Mouse (Mus musculus) embryonic facial prominence, embryonic 15.5 days (tissue): ENCODE measurements around the gene Hat1. TPM values are rescaled to one million over a fixed set of nuclear protein-coding genes. Genes with fewer than 3 reads are reported as not detected.

Source experiments
- ATAC-seq: fragments of 200-750 bp; cut with Nextera tagmentation; 2 replicates; pipeline ENCODE4 v1.8.0; 2017; ENCODE audit warnings: low read depth, moderate TSS enrichment; ENCODE audit not compliant: insufficient number of reproducible peaks, low FRiP score, low TSS enrichment
- H3K27ac ChIP-seq: fragments of 300-500 bp; sonication (generic); replicated peaks from 2 replicates; pipeline ENCODE4 v1.5.1; 2015; ENCODE audit warnings: mild to moderate bottlenecking, inconsistent platforms
- H3K27me3 ChIP-seq: fragments of 300-500 bp; sonication (generic); 2 replicates; pipeline ENCODE4 v1.6.1; 2015; ENCODE audit warnings: inconsistent platforms
- H3K36me3 ChIP-seq: fragments of 300-500 bp; sonication (generic); 2 replicates; pipeline ENCODE4 v1.6.1; 2015; ENCODE audit warnings: mild to moderate bottlenecking, inconsistent platforms
- H3K4me1 ChIP-seq: fragments of 300-500 bp; sonication (generic); 2 replicates; pipeline ENCODE4 v1.6.1; 2015; ENCODE audit warnings: inconsistent platforms
- H3K4me2 ChIP-seq: fragments of 300-500 bp; sonication (generic); replicated peaks from 2 replicates; pipeline ENCODE4 v1.6.1; 2015; ENCODE audit warnings: mild to moderate bottlenecking, inconsistent platforms
- H3K4me3 ChIP-seq: fragments of 300-500 bp; sonication (generic); replicated peaks from 2 replicates; pipeline ENCODE4 v1.5.1; 2015; ENCODE audit warnings: mild to moderate bottlenecking, inconsistent platforms
- H3K9ac ChIP-seq: fragments of 300-500 bp; sonication (generic); 2 replicates; pipeline ENCODE4 v1.6.1; 2015; ENCODE audit warnings: inconsistent platforms
- H3K9me3 ChIP-seq: fragments of 300-500 bp; sonication (generic); replicated peaks from 2 replicates; pipeline ENCODE4 v1.6.1; 2016; ENCODE audit warnings: inconsistent platforms
- WGBS: fragments of 180-500 bp; shearing (Covaris S2); methylation state at CpG from one replicate; pipeline ENCODE4 v1.1.7; 2015; 5-methylcytosine and 5-hydroxymethylcytosine counted together
- polyA plus RNA-seq: library from polyadenylated mRNA; unstranded; fragments of >200 nt; fragmentation: Nextera tagmentation; extraction: Ambion mirVana; gene quantifications from 2 replicates; pipeline ENCODE4 v1.2.1, GENCODE M21; 2015

Hat1 gene
- polyA plus RNA-seq, 1 experiment from 2014 or later: 101 TPM

- Histone ChIP-seq H3K4me1 (no peaks in the 10 kb centered on the region), H3K36me3 (no peaks in the 10 kb centered on the region), H3K9ac (no peak overlapping the region), H3K4me3 (no peak overlapping the region), H3K27ac (no peak overlapping the region), H3K27me3 (no peaks in the 10 kb centered on the region), H3K9me3 (no peaks in the 10 kb centered on the region), H3K4me2 (no peak overlapping the region)
- ATAC-seq: no peak
- WGBS: 78% methylated on average over 4 of the region's 4 CpGs
Observed at GRCm38 (mm10) chr2:71381962-71382361, 6.8 kb upstream of the Hat1 start.

DNA sequence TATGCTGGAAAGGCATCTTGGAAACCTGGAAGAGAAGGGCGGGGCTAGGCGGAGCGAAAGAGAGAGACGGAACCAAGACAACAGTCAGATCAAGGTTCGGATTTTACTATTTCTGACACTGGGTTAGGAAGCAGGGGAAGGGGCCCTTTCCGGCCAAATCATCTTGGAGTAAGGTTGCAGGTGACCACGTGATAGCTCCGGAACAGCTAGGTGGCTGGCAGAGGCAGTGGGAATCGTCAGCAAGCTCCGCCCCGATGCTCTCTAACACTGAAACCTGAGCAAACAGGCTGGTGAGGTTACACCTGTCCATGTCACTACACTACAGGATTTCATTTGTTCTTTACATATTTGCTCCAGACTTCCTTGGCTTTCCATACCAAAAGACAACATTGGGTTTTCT is 4.9 kb upstream of the Hat1 start:
- peak overlapping the region; percentile 11; the same call in 1 of the 2 replicates for H3K4me3 ChIP-seq
- WGBS: 40% methylated on average over 11 of the region's 11 CpGs
- no peaks in the 10 kb centered on the region for H3K27me3 ChIP-seq
- no peak overlapping the region for H3K9ac ChIP-seq
- H3K4me2 ChIP-seq: peak overlapping the region; percentile 21; the same call in 1 of the 2 replicates
- no peaks in the 10 kb centered on the region for H3K4me1 ChIP-seq
- H3K9me3 ChIP-seq: no peaks in the 10 kb centered on the region
- H3K36me3 ChIP-seq: no peaks in the 10 kb centered on the region
- no peak for ATAC-seq
- no peak overlapping the region for H3K27ac ChIP-seq

DNA sequence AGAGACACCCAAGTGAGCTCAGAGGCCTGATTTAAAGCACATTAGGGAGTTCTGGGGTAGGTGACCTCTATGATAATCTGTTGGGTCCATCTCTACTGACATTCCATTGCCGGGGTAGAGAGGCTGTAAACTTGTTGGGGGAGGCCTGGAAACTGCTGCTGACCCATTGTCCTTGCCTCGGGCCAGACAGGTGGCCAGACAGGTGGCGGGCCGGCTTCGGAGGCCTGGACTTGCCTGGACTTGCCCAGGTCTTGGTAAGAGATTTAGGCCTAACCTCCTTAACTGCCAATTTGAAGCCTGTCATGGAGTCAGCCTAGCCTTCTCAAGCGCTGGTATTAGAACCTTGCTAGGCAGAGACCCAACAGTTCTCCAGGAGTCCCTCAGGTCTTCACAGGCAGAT is 992 bp upstream of the Hat1 start:
- no peaks in the 10 kb centered on the region for H3K27me3 ChIP-seq
- no peak overlapping the region for H3K9ac ChIP-seq
- no peaks in the 10 kb centered on the region for H3K9me3 ChIP-seq
- ATAC-seq: no peak
- peaks cover 13% of the 10 kb centered on the region; the same call in 1 of the 2 replicates for H3K36me3 ChIP-seq
- WGBS: 69% methylated on average over 6 of the region's 6 CpGs
- H3K4me1 ChIP-seq: peaks cover 9% of the 10 kb centered on the region
- H3K27ac ChIP-seq: no peak overlapping the region
- H3K4me2 ChIP-seq: no peak overlapping the region
- no peak overlapping the region for H3K4me3 ChIP-seq

- ATAC-seq: no peak
- peaks cover 15% of the 10 kb centered on the region; the same call in 1 of the 2 replicates for H3K36me3 ChIP-seq
- H3K9ac ChIP-seq: peak overlapping the region; percentile 84; the same call in 1 of the 2 replicates
- H3K4me2 ChIP-seq: peak overlapping the region; percentile 66
- 54% methylated on average over 9 of the region's 9 CpGs for WGBS
- peak overlapping the region; percentile 97 for H3K4me3 ChIP-seq
- peak overlapping the region; percentile 87 for H3K27ac ChIP-seq
- no peaks in the 10 kb centered on the region for H3K9me3 ChIP-seq
- no peaks in the 10 kb centered on the region for H3K27me3 ChIP-seq
- peaks cover 9% of the 10 kb centered on the region for H3K4me1 ChIP-seq
Observed at GRCm38 (mm10) chr2:71389864-71390263, 1.1 kb downstream of the Hat1 start.

DNA sequence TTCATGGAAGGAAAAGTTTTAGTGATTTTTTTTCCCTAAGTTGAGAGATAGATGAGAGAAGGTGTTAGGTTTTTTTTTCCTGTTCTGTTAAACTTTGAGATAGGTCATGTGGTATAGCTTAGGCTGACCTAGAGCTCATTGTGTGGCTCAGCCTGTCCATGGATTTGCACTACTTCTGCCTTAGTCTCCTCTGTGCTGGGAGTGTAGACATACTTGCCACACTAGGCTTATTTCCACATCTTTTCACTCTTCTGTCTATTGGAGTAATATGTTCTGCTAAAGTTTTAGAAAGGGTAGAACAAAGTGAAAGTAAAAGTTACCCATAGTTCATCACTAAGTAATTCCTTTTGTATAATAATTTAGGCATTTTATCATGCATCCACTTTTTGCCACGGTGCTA is 16.9 kb downstream of the Hat1 start:
- Histone ChIP-seq H3K9ac (no peak overlapping the region), H3K36me3 (peaks cover 22% of the 10 kb centered on the region; the same call in 1 of the 2 replicates), H3K27me3 (no peaks in the 10 kb centered on the region), H3K27ac (no peak overlapping the region), H3K4me3 (no peak overlapping the region), H3K4me1 (no peaks in the 10 kb centered on the region), H3K4me2 (no peak overlapping the region), H3K9me3 (no peaks in the 10 kb centered on the region)
- 83% methylated on average over 1 of the region's 1 CpGs for WGBS
- ATAC-seq: no peak

DNA sequence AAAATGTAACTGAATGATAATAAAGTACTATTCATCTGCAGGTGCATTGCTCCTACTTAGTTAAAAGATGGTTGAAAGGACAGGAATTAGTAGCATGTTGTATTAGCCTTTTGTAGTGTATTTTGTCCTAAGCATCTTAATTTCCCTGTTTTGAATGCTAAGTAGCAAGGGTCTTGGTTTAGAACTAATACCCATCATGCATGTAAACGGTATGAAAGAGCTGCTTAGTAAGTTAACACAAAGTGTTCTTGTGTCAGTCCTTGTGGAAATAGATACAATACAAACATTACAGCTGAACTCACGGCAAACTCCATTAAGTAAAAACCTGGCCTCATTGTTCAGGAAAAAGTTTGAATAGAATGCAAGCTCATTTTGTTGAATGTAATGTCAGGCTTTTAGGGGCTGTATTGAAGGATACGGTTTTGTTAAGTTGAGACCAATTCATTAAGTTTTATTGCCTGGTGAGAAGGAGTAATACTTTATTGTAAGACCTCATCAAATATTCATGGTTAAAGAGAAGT is 30.1 kb downstream of the Hat1 start:
- Histone ChIP-seq H3K4me3 (no peak overlapping the region), H3K9me3 (no peaks in the 10 kb centered on the region), H3K36me3 (peaks cover 31% of the 10 kb centered on the region), H3K27ac (no peak overlapping the region), H3K9ac (no peak overlapping the region), H3K27me3 (no peaks in the 10 kb centered on the region), H3K4me1 (no peaks in the 10 kb centered on the region), H3K4me2 (no peak overlapping the region)
- 83% methylated on average over 3 of the region's 3 CpGs for WGBS
- no peak for ATAC-seq

DNA sequence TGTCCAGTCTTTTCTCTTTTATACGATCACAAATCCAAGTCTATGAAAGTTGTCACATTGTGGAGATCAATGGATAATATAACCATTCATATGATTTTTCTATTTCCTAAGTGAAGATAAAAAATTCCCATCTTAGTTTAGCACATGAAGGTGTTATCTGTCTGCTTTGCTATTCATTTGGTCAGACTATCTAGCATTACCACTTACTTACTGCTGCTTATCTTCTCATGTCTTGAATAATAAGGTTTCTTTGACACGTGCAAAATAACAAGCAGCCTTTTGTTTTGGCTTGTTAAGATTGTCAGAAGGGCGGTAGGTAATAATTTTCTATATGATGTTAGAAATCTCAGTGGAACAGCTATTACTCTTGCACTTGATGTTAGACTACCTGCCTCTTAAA is 30.6 kb downstream of the Hat1 start:
- H3K9ac ChIP-seq: no peak overlapping the region
- no peaks in the 10 kb centered on the region for H3K9me3 ChIP-seq
- no peak overlapping the region for H3K4me3 ChIP-seq
- WGBS: 89% methylated on average over 3 of the region's 3 CpGs
- H3K27ac ChIP-seq: no peak overlapping the region
- no peaks in the 10 kb centered on the region for H3K4me1 ChIP-seq
- no peak for ATAC-seq
- H3K27me3 ChIP-seq: no peaks in the 10 kb centered on the region
- H3K4me2 ChIP-seq: no peak overlapping the region
- H3K36me3 ChIP-seq: peaks cover 25% of the 10 kb centered on the region

DNA sequence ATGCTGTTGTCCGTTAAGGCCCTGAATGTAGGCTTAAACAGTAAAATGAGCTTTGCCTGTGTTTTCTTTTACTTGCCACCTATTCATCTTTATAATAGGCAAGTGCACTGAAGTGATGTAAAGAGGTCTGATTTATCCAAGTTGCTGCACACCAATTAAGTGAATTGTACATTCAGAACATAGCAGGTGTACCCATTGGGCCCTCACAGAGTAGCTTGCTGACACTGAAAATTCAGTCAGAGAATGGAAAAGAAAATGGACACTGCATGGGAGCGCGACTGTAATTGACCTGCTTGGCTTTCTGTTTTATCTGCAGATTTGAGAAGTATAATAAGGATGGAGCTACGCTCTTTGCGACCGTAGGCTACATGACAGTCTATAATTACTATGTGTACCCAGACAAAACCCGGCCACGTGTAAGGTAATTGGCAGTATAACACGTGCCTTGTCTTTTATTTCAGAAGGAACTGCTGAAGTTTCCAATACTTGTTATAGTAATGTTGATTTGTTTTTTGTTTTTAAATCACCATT is 32.2 kb downstream of the Hat1 start:
- no peaks in the 10 kb centered on the region for H3K4me1 ChIP-seq
- H3K36me3 ChIP-seq: peaks cover 20% of the 10 kb centered on the region
- no peaks in the 10 kb centered on the region for H3K27me3 ChIP-seq
- H3K9me3 ChIP-seq: no peaks in the 10 kb centered on the region
- no peak overlapping the region for H3K4me3 ChIP-seq
- no peak for ATAC-seq
- H3K27ac ChIP-seq: no peak overlapping the region
- WGBS: 79% methylated on average over 9 of the region's 9 CpGs
- no peak overlapping the region for H3K9ac ChIP-seq
- no peak overlapping the region for H3K4me2 ChIP-seq

- H3K4me1 ChIP-seq: no peaks in the 10 kb centered on the region
- ATAC-seq: no peak
- no peak overlapping the region for H3K27ac ChIP-seq
- H3K27me3 ChIP-seq: no peaks in the 10 kb centered on the region
- H3K4me3 ChIP-seq: no peak overlapping the region
- H3K4me2 ChIP-seq: no peak overlapping the region
- WGBS: 89% methylated on average over 4 of the region's 4 CpGs
- no peaks in the 10 kb centered on the region for H3K9me3 ChIP-seq
- H3K36me3 ChIP-seq: peaks cover 29% of the 10 kb centered on the region
- H3K9ac ChIP-seq: no peak overlapping the region
Observed at GRCm38 (mm10) chr2:71424545-71424944, 35.8 kb downstream of the Hat1 start.

DNA sequence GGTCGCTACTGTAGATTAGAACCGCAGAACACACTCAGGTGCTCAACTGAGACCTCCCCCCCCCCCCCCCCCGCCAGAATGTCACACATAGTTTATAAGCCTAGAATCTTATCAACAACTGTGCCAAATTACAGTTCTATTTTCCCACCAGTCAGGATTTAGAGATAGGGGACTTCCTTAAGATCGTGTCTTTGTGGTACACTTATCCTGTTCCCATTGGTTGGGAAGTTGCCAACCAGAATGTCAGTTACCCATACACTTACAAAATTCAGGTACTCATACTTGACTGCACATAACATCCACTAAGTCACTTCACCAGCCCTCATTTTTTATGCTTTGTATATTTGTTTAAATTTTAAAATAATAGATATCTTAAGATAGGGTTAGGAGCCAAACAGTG is 46.7 kb downstream of the Hat1 start:
- H3K36me3 ChIP-seq: peaks cover 39% of the 10 kb centered on the region
- no peak overlapping the region for H3K9ac ChIP-seq
- ATAC-seq: no peak
- H3K27ac ChIP-seq: no peak overlapping the region
- H3K9me3 ChIP-seq: no peaks in the 10 kb centered on the region
- WGBS: 91% methylated on average over 3 of the region's 4 CpGs
- H3K27me3 ChIP-seq: no peaks in the 10 kb centered on the region
- no peak overlapping the region for H3K4me3 ChIP-seq
- no peak overlapping the region for H3K4me2 ChIP-seq
- H3K4me1 ChIP-seq: no peaks in the 10 kb centered on the region

- ATAC-seq: no peak
- Histone ChIP-seq H3K9ac (no peak overlapping the region), H3K36me3 (peaks cover 20% of the 10 kb centered on the region), H3K9me3 (no peaks in the 10 kb centered on the region), H3K4me3 (no peak overlapping the region), H3K4me2 (no peak overlapping the region), H3K27me3 (no peaks in the 10 kb centered on the region), H3K4me1 (no peaks in the 10 kb centered on the region), H3K27ac (no peak overlapping the region)
- WGBS: 18% methylated on average over 2 of the region's 2 CpGs
Observed at GRCm38 (mm10) chr2:71443376-71443775, 54.6 kb downstream of the Hat1 start.

GRCm38 (mm10) chr2:71445536-71446196 is 56.9 kb downstream of the Hat1 start:
- Histone ChIP-seq H3K4me2 (no peak overlapping the region), H3K9ac (no peak overlapping the region), H3K4me1 (no peaks in the 10 kb centered on the region), H3K9me3 (no peaks in the 10 kb centered on the region), H3K4me3 (no peak overlapping the region), H3K27ac (no peak overlapping the region), H3K27me3 (no peaks in the 10 kb centered on the region), H3K36me3 (peaks cover 10% of the 10 kb centered on the region)
- 56% methylated on average over 17 of the region's 17 CpGs for WGBS
- ATAC-seq: no peak
